Comparison of ENCODE assay signal across 7 mouse cellular contexts in the genomic region with DNA sequence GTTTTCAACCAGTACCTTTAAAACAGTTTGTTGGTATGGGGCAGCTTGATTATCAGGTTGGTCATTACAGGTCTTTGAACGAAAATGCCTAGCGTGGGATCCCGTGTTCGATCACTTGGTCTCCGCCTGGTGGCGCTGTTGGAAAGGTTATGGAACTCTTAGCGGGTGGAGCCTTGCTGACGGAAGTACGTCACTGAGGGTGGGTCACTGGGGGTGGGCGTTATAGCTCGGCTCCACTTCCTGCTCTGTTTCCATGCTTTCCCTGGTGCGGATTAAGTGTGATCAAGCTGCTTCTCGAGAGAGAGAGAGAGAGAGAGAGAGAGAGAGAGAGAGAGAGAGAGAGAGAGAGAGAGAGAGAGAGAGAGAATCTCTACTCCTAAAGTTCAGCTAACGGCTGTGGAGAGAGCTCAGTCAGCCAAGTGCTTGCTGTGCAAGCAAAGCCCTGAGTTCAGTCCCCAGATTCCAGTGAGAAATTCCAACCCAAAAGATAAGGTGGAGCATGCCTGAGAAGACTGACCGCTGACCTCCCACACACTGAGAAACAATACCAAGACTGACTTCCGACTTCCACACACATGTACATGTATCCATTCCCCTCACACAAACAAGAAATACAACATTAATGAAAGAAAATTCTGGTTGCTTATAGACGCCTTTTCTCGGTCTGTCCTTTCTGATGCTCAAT. TPM values are rescaled to one million over a fixed set of nuclear protein-coding genes. Genes with fewer than 3 reads are reported as not detected.
DNase-seq lines count a peak whose midpoint lies in the region; ATAC-seq and TF ChIP-seq lines count a peak whose summit lies in the region.

No protein-coding gene starts in this region.

- no peaks in the 10 kb centered on the region for H3K9me3 ChIP-seq in embryonic facial prominence, embryonic 10.5 days
- H3K9me3 ChIP-seq in intestine, postnatal 0 days (ENCODE audit: control insufficient read depth): no peaks in the 10 kb centered on the region
- H3K9me3 ChIP-seq in limb, embryonic 10.5 days (replicated peaks): no peaks in the 10 kb centered on the region
- H3K9me3 ChIP-seq in midbrain, embryonic 13.5 days: no peaks in the 10 kb centered on the region

- H3K4me3 ChIP-seq in embryonic facial prominence, embryonic 10.5 days: peak overlapping the region; percentile 57
- H3K4me3 ChIP-seq in intestine, postnatal 0 days (ENCODE audit: low read depth, low read length): peak overlapping the region; percentile 32
- H3K4me3 ChIP-seq in limb, embryonic 10.5 days: peak overlapping the region; percentile 52
- peak overlapping the region; percentile 39 for H3K4me3 ChIP-seq in midbrain, embryonic 13.5 days (replicated peaks)

- TF ChIP-seq CTCF in intestine, postnatal 0 days (IDR thresholded peaks at IDR 0.05; ENCODE audit: low read depth): peak; percentile 93

- peak; percentile 91 for ATAC-seq in intestine, postnatal 0 days
- ATAC-seq in midbrain, embryonic 13.5 days: peak; percentile 97

- H3K4me1 ChIP-seq in embryonic facial prominence, embryonic 10.5 days: peaks cover 11% of the 10 kb centered on the region; the same call in 1 of the 2 replicates
- H3K4me1 ChIP-seq in intestine, postnatal 0 days (replicated peaks; ENCODE audit: control insufficient read depth, insufficient read depth, low read length): no peaks in the 10 kb centered on the region
- H3K4me1 ChIP-seq in limb, embryonic 10.5 days: peaks cover 12% of the 10 kb centered on the region; the same call in 1 of the 2 replicates
- H3K4me1 ChIP-seq in midbrain, embryonic 13.5 days (replicated peaks): peaks cover 12% of the 10 kb centered on the region

- H3K4me2 ChIP-seq in intestine, postnatal 0 days (replicated peaks; ENCODE audit: low read depth): peak overlapping the region; percentile 62
- peak overlapping the region; percentile 58 for H3K4me2 ChIP-seq in midbrain, embryonic 13.5 days (replicated peaks)

- 11% methylated on average over 17 of the region's 18 CpGs for WGBS in embryonic facial prominence, embryonic 10.5 days
- 7% methylated on average over 18 of the region's 18 CpGs for WGBS in intestine, postnatal 0 days
- 13% methylated on average over 17 of the region's 18 CpGs for WGBS in limb, embryonic 10.5 days
- WGBS in midbrain, embryonic 13.5 days: 9% methylated on average over 18 of the region's 18 CpGs

- H3K27me3 ChIP-seq in embryonic facial prominence, embryonic 10.5 days (replicated peaks; ENCODE audit: low read depth, poor library complexity, severe bottlenecking): no peaks in the 10 kb centered on the region; the same call in 1 of the 2 replicates
- H3K27me3 ChIP-seq in intestine, postnatal 0 days (replicated peaks; ENCODE audit: control insufficient read depth, insufficient read depth, low read length): no peaks in the 10 kb centered on the region
- H3K27me3 ChIP-seq in limb, embryonic 10.5 days (ENCODE audit: low read depth, poor library complexity, severe bottlenecking): 0 out of 2 replicates have a peak, but pooled peaks cover 3% of the 10 kb centered on the region
- peaks cover 7% of the 10 kb centered on the region; the same call in 1 of the 2 replicates for H3K27me3 ChIP-seq in midbrain, embryonic 13.5 days

- H3K27ac ChIP-seq in embryonic facial prominence, embryonic 10.5 days (replicated peaks): peak overlapping the region; percentile 86
- peak overlapping the region; percentile 46 for H3K27ac ChIP-seq in intestine, postnatal 0 days (ENCODE audit: low read depth, low read length)
- peak overlapping the region; percentile 86 for H3K27ac ChIP-seq in limb, embryonic 10.5 days
- H3K27ac ChIP-seq in midbrain, embryonic 13.5 days: peak overlapping the region; percentile 74

- H3K9ac ChIP-seq in intestine, postnatal 0 days (ENCODE audit: low read depth, low read length): peak overlapping the region; percentile 31; the same call in 1 of the 2 replicates
- peak overlapping the region; percentile 63 for H3K9ac ChIP-seq in midbrain, embryonic 13.5 days (replicated peaks)

- no peaks in the 10 kb centered on the region for H3K36me3 ChIP-seq in embryonic facial prominence, embryonic 10.5 days (replicated peaks)
- no peaks in the 10 kb centered on the region for H3K36me3 ChIP-seq in intestine, postnatal 0 days (ENCODE audit: control insufficient read depth, insufficient read depth)
- no peaks in the 10 kb centered on the region for H3K36me3 ChIP-seq in limb, embryonic 10.5 days
- H3K36me3 ChIP-seq in midbrain, embryonic 13.5 days: no peaks in the 10 kb centered on the region

- DNase-seq in adrenal gland, postnatal 10 days: peak; percentile 94
- peak; percentile 95 for DNase-seq in embryonic facial prominence, embryonic 10.5 days (ENCODE audit: low spot score)
- DNase-seq in gonadal fat pad, adult 2 months (ENCODE audit: low read depth): peak; percentile 56
- peak; percentile 99 for DNase-seq in limb, embryonic 10.5 days (ENCODE audit: low spot score)
- DNase-seq in spleen, adult 12 weeks (ENCODE audit: low spot score): peak; percentile 80

RNA-seq across cellular contexts. Expression of gene Mmel1, which starts 8.6 kb away (rescaled TPM):
- total RNA-seq in adrenal gland, postnatal 10 days (2021): under 1 TPM; 0.24 to 0.45 TPM
- polyA plus RNA-seq in embryonic facial prominence, embryonic 10.5 days (2016; fragmentation: Nextera tagmentation; extraction: Ambion mirVana): 0.34 and 0.41 TPM in 2 replicates
- polyA plus RNA-seq in gonadal fat pad, adult 2 months (2012; rRNA removed): 0.32 and 0.56 TPM in 2 replicates
- polyA plus RNA-seq in intestine, postnatal 0 days (2015; fragmentation: Nextera tagmentation; extraction: Ambion mirVana): 0.22 and 0.44 TPM in 2 replicates
- 0.15 TPM in 1 of 2 replicates, not detected in the other for polyA plus RNA-seq in limb, embryonic 10.5 days (2016; fragmentation: Nextera tagmentation; extraction: Ambion mirVana)
- polyA plus RNA-seq in midbrain, embryonic 13.5 days (2015; fragmentation: Nextera tagmentation; extraction: Ambion mirVana): 0.32 and 0.35 TPM in 2 replicates

RNA-seq across cellular contexts. Expression of gene Fam213b, which starts 20.9 kb away (rescaled TPM):
- total RNA-seq in adrenal gland, postnatal 10 days (2021): 10 to 100 TPM; 37.8 to 44.3 TPM
- polyA plus RNA-seq in embryonic facial prominence, embryonic 10.5 days (2016; fragmentation: Nextera tagmentation; extraction: Ambion mirVana): 41.2 and 42.3 TPM in 2 replicates
- 54.8 and 120 TPM in 2 replicates for polyA plus RNA-seq in gonadal fat pad, adult 2 months (2012; rRNA removed)
- polyA plus RNA-seq in intestine, postnatal 0 days (2015; fragmentation: Nextera tagmentation; extraction: Ambion mirVana): 66.9 and 68.5 TPM in 2 replicates
- 34.9 and 42.7 TPM in 2 replicates for polyA plus RNA-seq in limb, embryonic 10.5 days (2016; fragmentation: Nextera tagmentation; extraction: Ambion mirVana)
- 43.4 and 46.9 TPM in 2 replicates for polyA plus RNA-seq in midbrain, embryonic 13.5 days (2015; fragmentation: Nextera tagmentation; extraction: Ambion mirVana)

RNA-seq across cellular contexts. Expression of gene Ttc34, which starts 40.7 kb away (rescaled TPM):
- under 1 TPM; 0.12 to 0.42 TPM for total RNA-seq in adrenal gland, postnatal 10 days (2021)
- 0.25 and 0.45 TPM in 2 replicates for polyA plus RNA-seq in embryonic facial prominence, embryonic 10.5 days (2016; fragmentation: Nextera tagmentation; extraction: Ambion mirVana)
- polyA plus RNA-seq in gonadal fat pad, adult 2 months (2012; rRNA removed): 0.92 and 1.3 TPM in 2 replicates
- 0.08 TPM in 1 of 2 replicates, not detected in the other for polyA plus RNA-seq in intestine, postnatal 0 days (2015; fragmentation: Nextera tagmentation; extraction: Ambion mirVana)
- 0.41 and 0.46 TPM in 2 replicates for polyA plus RNA-seq in limb, embryonic 10.5 days (2016; fragmentation: Nextera tagmentation; extraction: Ambion mirVana)
- polyA plus RNA-seq in midbrain, embryonic 13.5 days (2015; fragmentation: Nextera tagmentation; extraction: Ambion mirVana): 0.62 and 0.70 TPM in 2 replicates

RNA-seq across cellular contexts. Expression of gene Tnfrsf14, which starts 50.4 kb away (rescaled TPM):
- total RNA-seq in adrenal gland, postnatal 10 days (2021): 10 to 100 TPM in 1 of 2 experiments, 1 to 10 TPM in 1; 8.1 to 12.7 TPM
- polyA plus RNA-seq in embryonic facial prominence, embryonic 10.5 days (2016; fragmentation: Nextera tagmentation; extraction: Ambion mirVana): 0.45 and 1.4 TPM in 2 replicates
- 16.2 and 18.6 TPM in 2 replicates for polyA plus RNA-seq in gonadal fat pad, adult 2 months (2012; rRNA removed)
- 1.9 and 2.9 TPM in 2 replicates for polyA plus RNA-seq in intestine, postnatal 0 days (2015; fragmentation: Nextera tagmentation; extraction: Ambion mirVana)
- polyA plus RNA-seq in limb, embryonic 10.5 days (2016; fragmentation: Nextera tagmentation; extraction: Ambion mirVana): 0.55 and 2.4 TPM in 2 replicates
- polyA plus RNA-seq in midbrain, embryonic 13.5 days (2015; fragmentation: Nextera tagmentation; extraction: Ambion mirVana): 0.40 TPM in 2 replicates

Comparison
In these comparisons a context has a peak if more than half of its experiments do, and no peak if none do; other contexts are left out.
1. Peak in every context shown above with its lines: DNase-seq, ATAC-seq, H3K4me3 ChIP-seq and H3K27ac ChIP-seq.